Mouse (Mus musculus) c-Kit-positive CD71-positive TER-119-positive erythroid progenitor cells, embryonic 14.5 days (primary cell): ENCODE data around the gene Harbi1.

Source experiments
- DNase-seq: peaks from one replicate; pipeline ENCODE4 v3.0.0-alpha.2; 2013; ENCODE audit warnings: low spot score

Harbi1 gene

GRCm38 (mm10) chr2:91718276-91718675, 7.6 kb downstream of the Harbi1 start:
- no peak for DNase-seq

GRCm38 (mm10) chr2:91723382-91723781, 12.7 kb downstream of the Harbi1 start:
- DNase-seq = no peak

GRCm38 (mm10) chr2:91723951-91724350, 13.3 kb downstream of the Harbi1 start:
- no peak for DNase-seq

- DNase-seq = no peak
These were observed 14.1 kb downstream of the Harbi1 start for GRCm38 (mm10) chr2:91724716-91725115.

GRCm38 (mm10) chr2:91725476-91725875, 14.8 kb downstream of the Harbi1 start:
- peak; percentile 22 for DNase-seq

GRCm38 (mm10) chr2:91727011-91727410, 16.4 kb downstream of the Harbi1 start:
- no peak for DNase-seq

- DNase-seq = no peak
These were observed 18.9 kb downstream of the Harbi1 start for GRCm38 (mm10) chr2:91729571-91729970.

GRCm38 (mm10) chr2:91729971-91730821, 19.5 kb downstream of the Harbi1 start, which contains the start of gene Ambra1:
Gene Ambra1 (plus strand): TSS chr2:91730134.
- peak; percentile 85 for DNase-seq

GRCm38 (mm10) chr2:91735221-91735620, 24.6 kb downstream of the Harbi1 start:
- no peak for DNase-seq

GRCm38 (mm10) chr2:91739586-91739985, 28.9 kb downstream of the Harbi1 start:
- DNase-seq = no peak

- no peak for DNase-seq
These were observed 34.0 kb downstream of the Harbi1 start for GRCm38 (mm10) chr2:91744686-91745085.

- no peak for DNase-seq
These were observed 39.2 kb downstream of the Harbi1 start for GRCm38 (mm10) chr2:91749811-91750261.
